1 mouse cellular context compared by ENCODE assay signal in genomic region chr2:69745091-69745490, GRCm38 (mm10).
TF ChIP-seq lines count a peak whose summit lies in the region.

No protein-coding gene starts in this region.

TF ChIP-seq in MEL, 35 proteins besides CTCF, POLR2A, EP300 and RAD21:
- TF ChIP-seq MYC (IDR thresholded peaks at IDR 0.05; ENCODE audit: low read depth, low read length) (0 out of 2 replicates have a peak, but pooled peaks have one; percentile 46), SMC3 (IDR thresholded peaks at IDR 0.05; ENCODE audit: low read depth, low read length) (peak; percentile 25), MEF2A (IDR thresholded peaks at IDR 0.05; ENCODE audit: extremely low read depth, insufficient replicate concordance, low read depth, low read length, poor library complexity, severe bottlenecking) (no peak), RCOR1 (IDR thresholded peaks at IDR 0.05; ENCODE audit: low read depth, low read length) (no peak), TBP (IDR thresholded peaks at IDR 0.05; ENCODE audit: low read depth, low read length) (no peak)
